Mouse (Mus musculus): Measurements from ENCODE around the gene Tbl1x. TPM values are rescaled to one million over a fixed set of nuclear protein-coding genes. Genes with fewer than 3 reads are reported as not detected.

Tbl1x gene
- polyA plus RNA-seq, 1 experiment = 7.1 TPM

GRCm38 (mm10) chrX:77669779-77670550 is 159.2 kb downstream of the Tbl1x start:
- H3K27ac ChIP-seq (ENCODE audit: control insufficient read depth, insufficient read depth, low read depth, low read length, poor library complexity) = no peak overlapping the region
- H3K4me3 ChIP-seq (replicated peaks; ENCODE audit: control insufficient read depth, low read depth, low read length) = no peak overlapping the region
- 64% methylated on average over 3 of the region's 3 CpGs for WGBS
- no peaks in the 10 kb centered on the region for H3K4me1 ChIP-seq (ENCODE audit: control insufficient read depth, insufficient read depth, low read length)
- TF ChIP-seq CTCF (IDR thresholded peaks at IDR 0.05; ENCODE audit: control insufficient read depth, insufficient read depth, low read length) (no peak), POLR2A (IDR thresholded peaks at IDR 0.05; ENCODE audit: borderline replicate concordance, control insufficient read depth, low read depth, low read length) (no peak)

All from bone marrow, adult 2 months (tissue).